Mouse (Mus musculus) spleen, adult 2 months (tissue): Measurements from ENCODE around the gene Spty2d1.

Experiments
- CTCF ChIP-seq: fragments of 200-500 bp; IDR thresholded peaks from 2 replicates; pipeline ENCODE4 v1.5.1; 2011; ENCODE audit warnings: mild to moderate bottlenecking, inconsistent platforms; ENCODE audit not compliant: insufficient read depth, insufficient read length, insufficient replicate concordance; ENCODE audit errors: extremely low read depth
- POLR2A ChIP-seq: fragments of 200-500 bp; IDR thresholded peaks from 2 replicates; pipeline ENCODE4 v1.6.1; 2011; ENCODE audit warnings: low read depth, low read length, inconsistent platforms

- no peak for TF ChIP-seq POLR2A
- TF ChIP-seq CTCF = no peak
These were observed 8.9 kb upstream of the Spty2d1 start for GRCm38 (mm10) chr7:47017146-47017545.
